Mouse (Mus musculus) layer of hippocampus, adult 6 months (tissue): ENCODE data around the gene Prdx3. TPM values are rescaled to one million over a fixed set of nuclear protein-coding genes. Genes with fewer than 3 reads are reported as not detected.

Experiments used
- long read RNA-seq, 2 experiments: library from polyadenylated mRNA; unstranded; transcript quantifications; one replicate each; pipeline ENCODE4 v2.0.0; 2019 to 2020
- polyA plus RNA-seq: library from polyadenylated mRNA; unstranded; fragments of <200 nt; fragmentation: Nextera tagmentation; gene quantifications from 2 replicates; pipeline ENCODE4 v1.2.3, GENCODE M21; 2021

Prdx3 gene
- 133 and 146 TPM in 2 replicates for polyA plus RNA-seq
- long read RNA-seq, experiment 1, transcript Prdx3-201 (7 exons, 1,478 nt), result major isoform, 219 of 239 reads
- long read RNA-seq, experiment 1, partial matches to known transcripts, result 12 of 239 reads
- long read RNA-seq, experiment 1, other reads (novel, unspliced or antisense), result 8 of 239 reads
- long read RNA-seq, experiment 2, transcript Prdx3-201 (7 exons, 1,478 nt), result major isoform, 371 of 383 reads
- long read RNA-seq, experiment 2, partial matches to known transcripts, result 2 of 383 reads
- long read RNA-seq, experiment 2, other reads (novel, unspliced or antisense), result 10 of 383 reads

DNA sequence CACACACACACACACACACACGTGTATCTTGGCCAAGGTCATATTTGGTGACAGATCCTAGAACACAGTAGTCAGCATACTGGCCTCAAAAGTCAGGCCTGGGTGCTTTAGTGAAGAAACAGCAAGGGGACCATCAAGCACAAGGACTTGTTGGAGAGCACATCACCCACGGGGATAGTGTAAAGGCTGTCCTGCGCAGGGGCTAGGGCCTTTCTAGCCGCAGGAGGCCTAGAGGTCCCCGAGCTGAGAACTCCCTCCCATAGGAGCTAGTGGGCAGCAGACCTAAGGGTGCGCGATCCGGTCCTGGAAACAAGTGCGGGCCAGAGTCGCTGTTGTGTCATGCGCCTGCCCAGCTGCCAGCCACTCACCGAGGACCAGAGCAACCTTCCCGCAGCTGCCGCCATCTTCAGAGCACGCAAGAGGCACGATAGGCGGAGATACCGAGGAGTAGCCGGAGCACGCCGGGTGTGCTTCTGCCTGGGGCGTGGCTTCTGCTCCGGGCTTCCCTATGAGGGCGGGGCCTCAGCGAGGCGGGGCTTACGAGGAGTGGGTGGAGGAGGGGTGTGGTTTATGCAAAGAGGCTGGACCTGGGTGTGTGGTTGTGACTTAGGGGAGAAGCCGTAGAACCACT, at the start of gene Prdx3:
Gene Prdx3, minus strand, starts transcription at position 493 of the 631 bp plus-strand sequence.

DNA sequence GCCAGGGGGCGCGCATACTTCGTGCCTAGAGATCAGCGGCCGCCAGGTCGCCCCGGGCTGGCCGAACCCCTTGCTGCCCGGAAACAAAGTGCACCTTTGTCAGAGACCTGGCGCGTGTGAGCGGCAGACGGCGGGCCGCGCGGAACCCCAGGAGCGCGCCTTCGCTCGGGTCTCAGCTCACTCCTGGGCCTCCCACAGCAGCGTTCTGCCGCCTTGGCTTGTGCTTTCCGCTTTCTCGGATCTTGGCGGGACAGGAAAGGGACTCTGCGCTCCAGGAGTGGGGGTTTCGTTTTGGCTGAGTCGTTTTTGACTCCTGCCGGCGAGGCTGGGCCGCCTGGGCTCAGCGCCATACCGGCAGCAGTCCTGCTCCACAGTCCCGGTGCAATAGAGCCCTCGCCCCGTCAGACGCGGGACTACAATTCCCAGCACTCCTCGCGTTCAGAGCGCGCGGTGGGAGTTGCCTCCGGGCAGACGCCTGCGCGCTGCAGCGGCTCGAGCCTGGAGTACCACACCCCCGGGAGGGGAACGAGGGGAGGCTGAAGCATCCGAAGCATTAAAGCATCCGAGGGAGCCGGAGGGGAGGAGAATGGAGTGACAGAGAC, 15.5 kb upstream of the Prdx3 start, which contains the start of gene Grk5:
Gene Grk5, plus strand, starts transcription at position 36 of the 602 bp plus-strand sequence.

DNA sequence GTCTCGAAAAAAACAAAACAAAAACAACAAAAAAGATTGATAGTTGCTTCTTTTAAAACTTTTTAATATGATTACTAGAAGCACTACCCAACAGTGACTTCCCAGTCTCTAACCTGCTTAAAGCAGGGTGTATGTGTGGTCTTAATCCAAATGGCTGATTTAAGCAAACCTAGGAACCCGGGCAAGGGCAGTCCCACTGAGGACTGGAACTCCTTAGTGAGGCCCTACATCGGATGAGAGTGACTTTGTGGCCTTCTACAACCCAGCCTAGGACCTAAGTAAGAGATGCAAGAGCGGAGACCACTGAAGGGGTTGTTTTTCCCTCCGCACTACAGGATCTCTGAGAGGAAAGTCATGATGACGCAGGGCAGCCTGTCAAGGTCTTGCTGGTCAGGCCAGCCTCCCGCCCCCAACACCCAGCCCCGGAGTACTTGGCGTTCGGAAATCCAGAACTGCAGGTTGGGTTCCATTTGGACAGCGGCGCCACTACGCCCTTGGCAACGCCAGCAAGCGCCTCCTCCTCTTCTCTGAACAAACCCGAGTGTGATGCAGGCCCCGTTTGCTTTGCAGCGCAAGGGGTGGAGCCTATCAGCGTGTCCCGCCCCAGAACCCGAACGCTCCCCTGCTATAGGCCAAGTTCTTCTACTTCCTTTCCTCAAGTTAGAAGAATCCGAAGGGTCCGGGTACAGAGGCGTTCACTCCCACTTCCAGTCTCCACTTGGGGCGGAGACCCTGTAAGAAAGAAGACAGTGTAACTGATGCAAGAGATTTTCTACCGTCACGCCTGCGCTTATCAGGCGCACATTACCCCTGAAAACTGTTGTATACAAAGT, 13.3 kb downstream of the Prdx3 start, which contains the start of gene Sfxn4:
Gene Sfxn4, minus strand, starts transcription at position 612 of the 833 bp plus-strand sequence.

Other genes with a start within 250 kb of the Prdx3 start
- 5.6 and 6.9 TPM in 2 replicates for gene Nanos1, start 118.6 kb downstream of the Prdx3 start, polyA plus RNA-seq
- 40.1 and 41.6 TPM in 2 replicates for gene Eif3a, start 83.9 kb downstream of the Prdx3 start, polyA plus RNA-seq
- gene Fam45a, start 63.0 kb downstream of the Prdx3 start, polyA plus RNA-seq, result 51.3 and 57.7 TPM in 2 replicates
- gene Sfxn4, start 13.1 kb downstream of the Prdx3 start, polyA plus RNA-seq, result 10.2 and 11.6 TPM in 2 replicates
- 1.2 and 1.7 TPM in 2 replicates for gene Grk5, start 15.2 kb upstream of the Prdx3 start, polyA plus RNA-seq